Mouse (Mus musculus): Measurements from ENCODE around the gene Grem2.

GRCm38 (mm10) chr1:174909834-174910233 lies 11.8 kb downstream of the Grem2 start:
- TF ChIP-seq CTCF (IDR thresholded peaks at IDR 0.05; ENCODE audit: borderline replicate concordance, extremely low read depth, insufficient read depth, insufficient read length) (no peak), POLR2A (IDR thresholded peaks at IDR 0.05; ENCODE audit: borderline replicate concordance, extremely low read depth, insufficient read depth, insufficient read length, poor library complexity, severe bottlenecking) (no peak)

All from brain, embryonic 14.5 days (tissue).